Mouse (Mus musculus): ENCODE data around the gene Cgnl1. TPM values are rescaled to one million over a fixed set of nuclear protein-coding genes. Genes with fewer than 3 reads are reported as not detected.

The Cgnl1 gene
- polyA plus RNA-seq, 1 experiment, result 25.0 TPM

GRCm38 (mm10) chr9:71586408-71586807, 185.0 kb downstream of the Cgnl1 start:
- no peak overlapping the region for H3K27ac ChIP-seq (ENCODE audit: insufficient read depth, low read length)
- no peaks in the 10 kb centered on the region for H3K27me3 ChIP-seq (ENCODE audit: control insufficient read depth, insufficient read depth, low read length)
- no peak overlapping the region for H3K4me3 ChIP-seq (replicated peaks; ENCODE audit: insufficient read depth, low read depth, low read length)
- 43% methylated on average over 3 of the region's 3 CpGs for WGBS
- DNase-seq, result no peak
- TF ChIP-seq CTCF (IDR thresholded peaks at IDR 0.05; ENCODE audit: borderline replicate concordance, insufficient read depth, low read depth, low read length) (no peak), POLR2A (IDR thresholded peaks at IDR 0.05; ENCODE audit: borderline replicate concordance, insufficient read depth, low read length) (no peak)
- H3K4me1 ChIP-seq (ENCODE audit: control insufficient read depth, insufficient read depth, low read length), result no peaks in the 10 kb centered on the region

DNA sequence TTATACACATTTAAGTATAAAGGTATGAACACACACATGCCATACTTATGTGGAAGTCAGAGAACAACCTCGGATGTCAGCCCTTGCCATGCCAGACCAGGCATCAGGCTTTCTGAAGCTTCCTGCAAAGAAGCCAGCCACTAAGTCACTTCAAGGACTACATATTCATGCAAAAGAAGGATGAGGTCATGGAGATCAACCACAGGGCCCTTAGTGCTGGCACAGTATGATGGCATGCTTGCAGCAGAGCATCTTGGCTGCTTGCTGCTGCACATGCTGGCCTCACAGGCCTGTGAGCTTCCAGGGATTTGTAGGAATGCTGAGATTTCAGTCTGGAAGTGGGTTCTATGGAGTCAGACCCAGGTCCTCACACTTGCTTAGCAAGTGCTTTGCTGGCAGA, 188.6 kb downstream of the Cgnl1 start:
- TF ChIP-seq CTCF (IDR thresholded peaks at IDR 0.05; ENCODE audit: borderline replicate concordance, insufficient read depth, low read depth, low read length), result no peak
- no peak for TF ChIP-seq POLR2A (IDR thresholded peaks at IDR 0.05; ENCODE audit: borderline replicate concordance, insufficient read depth, low read length)
- Histone ChIP-seq H3K4me1 (ENCODE audit: control insufficient read depth, insufficient read depth, low read length) (no peaks in the 10 kb centered on the region), H3K4me3 (replicated peaks; ENCODE audit: insufficient read depth, low read depth, low read length) (no peak overlapping the region), H3K27ac (ENCODE audit: insufficient read depth, low read length) (no peak overlapping the region), H3K27me3 (ENCODE audit: control insufficient read depth, insufficient read depth, low read length) (no peaks in the 10 kb centered on the region)
- 75% methylated on average over 1 of the region's 1 CpGs for WGBS
- DNase-seq, result no peak

GRCm38 (mm10) chr9:71578896-71579564, 192.4 kb downstream of the Cgnl1 start:
- Histone ChIP-seq H3K27me3 (ENCODE audit: control insufficient read depth, insufficient read depth, low read length) (no peaks in the 10 kb centered on the region), H3K27ac (ENCODE audit: insufficient read depth, low read length) (no peak overlapping the region), H3K4me3 (replicated peaks; ENCODE audit: insufficient read depth, low read depth, low read length) (no peak overlapping the region), H3K4me1 (ENCODE audit: control insufficient read depth, insufficient read depth, low read length) (no peaks in the 10 kb centered on the region)
- TF ChIP-seq POLR2A (IDR thresholded peaks at IDR 0.05; ENCODE audit: borderline replicate concordance, insufficient read depth, low read length) (no peak), CTCF (IDR thresholded peaks at IDR 0.05; ENCODE audit: borderline replicate concordance, insufficient read depth, low read depth, low read length) (no peak)
- DNase-seq, result peak in 1 of 2 experiments; percentile 7
- WGBS, result 10% methylated on average over 7 of the region's 7 CpGs

Other genes with a start within 250 kb of the Cgnl1 start
- gene Myzap, start 179.2 kb downstream of the Cgnl1 start, polyA plus RNA-seq (2012; rRNA removed), result 0.92 and 0.98 TPM in 2 replicates